Mouse (Mus musculus): ENCODE results near the gene Cnn1. TPM values are rescaled to one million over a fixed set of nuclear protein-coding genes. Genes with fewer than 3 reads are reported as not detected.

Cnn1 gene
- polyA plus RNA-seq, 1 experiment from 2014 or later = 2.4 TPM

- Histone ChIP-seq H3K36me3 (no peaks in the 10 kb centered on the region), H3K4me3 (peak overlapping the region; percentile 80), H3K27me3 (ENCODE audit: low read depth, poor library complexity, severe bottlenecking) (no peaks in the 10 kb centered on the region), H3K27ac (no peak overlapping the region), H3K4me1 (peaks cover 10% of the 10 kb centered on the region), H3K9me3 (replicated peaks) (no peaks in the 10 kb centered on the region)
- DNase-seq (ENCODE audit: low spot score) = no peak
- WGBS = 89% methylated on average over 6 of the region's 6 CpGs
Observed at GRCm38 (mm10) chr9:22086012-22086411, 13.0 kb upstream of the Cnn1 start.

GRCm38 (mm10) chr9:22087034-22087618 is 11.9 kb upstream of the Cnn1 start:
- H3K9me3 ChIP-seq (replicated peaks) = no peaks in the 10 kb centered on the region
- H3K27me3 ChIP-seq (ENCODE audit: low read depth, poor library complexity, severe bottlenecking) = no peaks in the 10 kb centered on the region
- H3K4me3 ChIP-seq = no peak overlapping the region
- WGBS = 89% methylated on average over 2 of the region's 2 CpGs
- H3K36me3 ChIP-seq = no peaks in the 10 kb centered on the region
- peaks cover 10% of the 10 kb centered on the region for H3K4me1 ChIP-seq
- DNase-seq (ENCODE audit: low spot score) = no peak
- H3K27ac ChIP-seq = no peak overlapping the region

GRCm38 (mm10) chr9:22089281-22089680 is 9.7 kb upstream of the Cnn1 start:
- Histone ChIP-seq H3K9me3 (replicated peaks) (no peaks in the 10 kb centered on the region), H3K27me3 (ENCODE audit: low read depth, poor library complexity, severe bottlenecking) (peaks cover 1% of the 10 kb centered on the region; the same call in 1 of the 2 replicates), H3K36me3 (no peaks in the 10 kb centered on the region), H3K4me3 (no peak overlapping the region), H3K27ac (no peak overlapping the region), H3K4me1 (peaks cover 10% of the 10 kb centered on the region)
- WGBS = 96% methylated on average over 7 of the region's 7 CpGs
- DNase-seq (ENCODE audit: low spot score) = no peak

GRCm38 (mm10) chr9:22089986-22090385 is 9.0 kb upstream of the Cnn1 start:
- 84% methylated on average over 7 of the region's 7 CpGs for WGBS

GRCm38 (mm10) chr9:22092746-22093145 is 6.3 kb upstream of the Cnn1 start:
- Histone ChIP-seq H3K27ac (no peak overlapping the region), H3K36me3 (no peaks in the 10 kb centered on the region), H3K27me3 (ENCODE audit: low read depth, poor library complexity, severe bottlenecking) (peaks cover 14% of the 10 kb centered on the region), H3K4me3 (no peak overlapping the region), H3K4me1 (peaks cover 6% of the 10 kb centered on the region; the same call in 1 of the 2 replicates), H3K9me3 (replicated peaks) (no peaks in the 10 kb centered on the region)
- WGBS = 88% methylated on average over 6 of the region's 6 CpGs
- no peak for DNase-seq (ENCODE audit: low spot score)

More at GRCm38 (mm10) chr9:22089986-22090385, 9.0 kb upstream of the Cnn1 start:
- no peak overlapping the region for H3K4me3 ChIP-seq
- H3K27me3 ChIP-seq (ENCODE audit: low read depth, poor library complexity, severe bottlenecking) = peaks cover 5% of the 10 kb centered on the region; the same call in 1 of the 2 replicates
- peaks cover 6% of the 10 kb centered on the region for H3K4me1 ChIP-seq
- DNase-seq (ENCODE audit: low spot score) = no peak
- no peak overlapping the region for H3K27ac ChIP-seq
- H3K36me3 ChIP-seq = no peaks in the 10 kb centered on the region
- H3K9me3 ChIP-seq (replicated peaks) = no peaks in the 10 kb centered on the region

GRCm38 (mm10) chr9:22095854-22096307 is 3.1 kb upstream of the Cnn1 start:
- Histone ChIP-seq H3K27me3 (ENCODE audit: low read depth, poor library complexity, severe bottlenecking) (peaks cover 46% of the 10 kb centered on the region), H3K4me1 (peaks cover 12% of the 10 kb centered on the region), H3K27ac (peak overlapping the region; percentile 78; the same call in 1 of the 2 replicates), H3K36me3 (no peaks in the 10 kb centered on the region), H3K4me3 (peak overlapping the region; percentile 53), H3K9me3 (replicated peaks) (no peaks in the 10 kb centered on the region)
- WGBS = 2% methylated on average over 24 of the region's 24 CpGs
- DNase-seq (ENCODE audit: low spot score) = peak; percentile 86

- 4% methylated on average over 18 of the region's 18 CpGs for WGBS
- DNase-seq (ENCODE audit: low spot score) = peak; percentile 38
- Histone ChIP-seq H3K27me3 (ENCODE audit: low read depth, poor library complexity, severe bottlenecking) (peaks cover 55% of the 10 kb centered on the region), H3K9me3 (replicated peaks) (no peaks in the 10 kb centered on the region), H3K4me3 (peak overlapping the region; percentile 24), H3K4me1 (peaks cover 12% of the 10 kb centered on the region), H3K27ac (no peak overlapping the region), H3K36me3 (no peaks in the 10 kb centered on the region)
Observed at GRCm38 (mm10) chr9:22099922-22100321, 906 bp downstream of the Cnn1 start.

GRCm38 (mm10) chr9:22108194-22108593 is 9.2 kb downstream of the Cnn1 start:
- 89% methylated on average over 9 of the region's 9 CpGs for WGBS
- no peak for DNase-seq (ENCODE audit: low spot score)
- H3K4me1 ChIP-seq = no peaks in the 10 kb centered on the region

GRCm38 (mm10) chr9:22115635-22116034 is 16.6 kb downstream of the Cnn1 start:
- Histone ChIP-seq H3K36me3 (peaks cover 46% of the 10 kb centered on the region), H3K9me3 (replicated peaks) (no peaks in the 10 kb centered on the region), H3K27ac (no peak overlapping the region), H3K4me3 (peak overlapping the region; percentile 84), H3K4me1 (peaks cover 20% of the 10 kb centered on the region), H3K27me3 (ENCODE audit: low read depth, poor library complexity, severe bottlenecking) (no peaks in the 10 kb centered on the region)
- no peak for DNase-seq (ENCODE audit: low spot score)
- WGBS = 92% methylated on average over 4 of the region's 4 CpGs

More at GRCm38 (mm10) chr9:22108194-22108593, 9.2 kb downstream of the Cnn1 start:
- no peak overlapping the region for H3K27ac ChIP-seq
- peaks cover 42% of the 10 kb centered on the region for H3K36me3 ChIP-seq
- no peak overlapping the region for H3K4me3 ChIP-seq
- no peaks in the 10 kb centered on the region for H3K9me3 ChIP-seq (replicated peaks)
- no peaks in the 10 kb centered on the region for H3K27me3 ChIP-seq (ENCODE audit: low read depth, poor library complexity, severe bottlenecking)

GRCm38 (mm10) chr9:22116086-22116485 is 17.1 kb downstream of the Cnn1 start:
- Histone ChIP-seq H3K4me3 (peak overlapping the region; percentile 84), H3K9me3 (replicated peaks) (no peaks in the 10 kb centered on the region), H3K27ac (peak overlapping the region; percentile 91), H3K36me3 (peaks cover 41% of the 10 kb centered on the region), H3K4me1 (peaks cover 20% of the 10 kb centered on the region), H3K27me3 (ENCODE audit: low read depth, poor library complexity, severe bottlenecking) (no peaks in the 10 kb centered on the region)
- WGBS = 38% methylated on average over 15 of the region's 15 CpGs
- no peak for DNase-seq (ENCODE audit: low spot score)

GRCm38 (mm10) chr9:22116740-22117426 is 17.9 kb downstream of the Cnn1 start, which contains the start of gene Elof1:
Gene Elof1, minus strand, starts transcription at chr9:22117172.
- Histone ChIP-seq H3K27ac (peak within 1 kb of the TSS; percentile 91), H3K4me3 (peak within 1 kb of the TSS; percentile 84), H3K27me3 (ENCODE audit: low read depth, poor library complexity, severe bottlenecking) (no peaks in the 10 kb centered on the region), H3K9me3 (replicated peaks) (no peaks in the 10 kb centered on the region), H3K4me1 (peaks cover 20% of the 10 kb centered on the region), H3K36me3 (peaks cover 33% of the 10 kb centered on the region)
- under 1% methylated on average over 52 of the region's 52 CpGs for WGBS
- peak; percentile 95 for DNase-seq (ENCODE audit: low spot score)

- Histone ChIP-seq H3K27me3 (ENCODE audit: low read depth, poor library complexity, severe bottlenecking) (no peaks in the 10 kb centered on the region), H3K36me3 (peaks cover 23% of the 10 kb centered on the region), H3K4me1 (peaks cover 20% of the 10 kb centered on the region), H3K9me3 (replicated peaks) (no peaks in the 10 kb centered on the region), H3K4me3 (peak overlapping the region; percentile 84), H3K27ac (peak overlapping the region; percentile 91; the same call in 1 of the 2 replicates)
- DNase-seq (ENCODE audit: low spot score) = no peak
- 46% methylated on average over 10 of the region's 10 CpGs for WGBS
Observed at GRCm38 (mm10) chr9:22117754-22118456, 18.9 kb downstream of the Cnn1 start.

- H3K4me1 ChIP-seq = peaks cover 20% of the 10 kb centered on the region
- no peak for DNase-seq (ENCODE audit: low spot score)
- WGBS = 92% methylated on average over 4 of the region's 4 CpGs
Observed at GRCm38 (mm10) chr9:22119543-22119942, 20.5 kb downstream of the Cnn1 start.

More at GRCm38 (mm10) chr9:22119543-22119942, 20.5 kb downstream of the Cnn1 start:
- Histone ChIP-seq H3K36me3 (peaks cover 7% of the 10 kb centered on the region), H3K9me3 (replicated peaks) (no peaks in the 10 kb centered on the region), H3K27ac (no peak overlapping the region), H3K4me3 (no peak overlapping the region), H3K27me3 (ENCODE audit: low read depth, poor library complexity, severe bottlenecking) (no peaks in the 10 kb centered on the region)
